Mouse (Mus musculus) kidney, adult 8-10 months (tissue): ENCODE measurements around the gene Gm45837.

Source experiments
- DNase-seq, 2 experiments: peaks; one replicate each; pipeline ENCODE4 v3.0.0; 2022

The Gm45837 gene

GRCm38 (mm10) chr7:101410267-101410936 is at the start of gene Gm45837:
Gene Gm45837 (plus strand): TSS chr7:101410886.
- DNase-seq = no peak

GRCm38 (mm10) chr7:101361021-101361420 is 49.7 kb upstream of the Gm45837 start:
- DNase-seq = no peak

DNA sequence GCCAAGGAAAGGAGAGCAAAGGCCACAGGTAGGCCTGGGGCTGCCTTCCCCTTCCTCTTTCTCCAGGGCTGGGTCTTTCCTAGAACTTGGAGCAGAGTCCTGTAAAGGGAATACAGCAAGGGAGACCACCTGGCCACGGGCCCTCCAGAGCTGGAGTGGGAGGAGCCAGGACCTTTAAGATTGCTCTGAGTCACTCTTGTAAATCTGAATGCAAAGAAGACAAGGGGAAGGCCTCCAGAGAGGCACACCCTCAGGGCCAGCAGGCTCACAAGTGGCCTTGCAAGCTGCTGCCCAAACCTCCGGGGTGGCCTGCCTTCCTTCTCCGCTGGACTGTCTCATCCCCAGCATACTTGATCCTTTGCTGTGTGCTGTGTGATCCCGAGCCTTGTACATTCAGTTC is 48.9 kb upstream of the Gm45837 start:
- no peak for DNase-seq

GRCm38 (mm10) chr7:101362791-101363191 is 47.9 kb upstream of the Gm45837 start:
- no peak for DNase-seq

DNA sequence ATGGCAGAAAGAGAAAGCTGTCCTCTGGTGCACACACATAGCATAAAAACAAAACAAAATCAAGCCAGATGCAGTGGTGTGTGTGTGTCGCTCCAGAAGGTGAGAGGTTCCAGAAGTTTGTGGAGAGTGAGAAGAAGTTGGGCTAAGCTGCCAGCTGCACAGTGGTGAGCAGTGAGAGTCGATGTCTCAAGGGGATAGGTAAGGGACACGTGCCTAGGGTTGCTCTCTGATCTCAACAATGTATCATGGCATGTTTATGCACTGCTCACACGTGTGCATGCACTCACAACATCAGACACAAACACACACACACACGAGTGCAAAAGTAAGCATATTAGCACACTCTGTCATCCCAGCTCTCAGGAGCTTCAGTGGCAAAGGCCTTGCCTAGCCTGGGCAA is 46.8 kb upstream of the Gm45837 start:
- no peak for DNase-seq

DNA sequence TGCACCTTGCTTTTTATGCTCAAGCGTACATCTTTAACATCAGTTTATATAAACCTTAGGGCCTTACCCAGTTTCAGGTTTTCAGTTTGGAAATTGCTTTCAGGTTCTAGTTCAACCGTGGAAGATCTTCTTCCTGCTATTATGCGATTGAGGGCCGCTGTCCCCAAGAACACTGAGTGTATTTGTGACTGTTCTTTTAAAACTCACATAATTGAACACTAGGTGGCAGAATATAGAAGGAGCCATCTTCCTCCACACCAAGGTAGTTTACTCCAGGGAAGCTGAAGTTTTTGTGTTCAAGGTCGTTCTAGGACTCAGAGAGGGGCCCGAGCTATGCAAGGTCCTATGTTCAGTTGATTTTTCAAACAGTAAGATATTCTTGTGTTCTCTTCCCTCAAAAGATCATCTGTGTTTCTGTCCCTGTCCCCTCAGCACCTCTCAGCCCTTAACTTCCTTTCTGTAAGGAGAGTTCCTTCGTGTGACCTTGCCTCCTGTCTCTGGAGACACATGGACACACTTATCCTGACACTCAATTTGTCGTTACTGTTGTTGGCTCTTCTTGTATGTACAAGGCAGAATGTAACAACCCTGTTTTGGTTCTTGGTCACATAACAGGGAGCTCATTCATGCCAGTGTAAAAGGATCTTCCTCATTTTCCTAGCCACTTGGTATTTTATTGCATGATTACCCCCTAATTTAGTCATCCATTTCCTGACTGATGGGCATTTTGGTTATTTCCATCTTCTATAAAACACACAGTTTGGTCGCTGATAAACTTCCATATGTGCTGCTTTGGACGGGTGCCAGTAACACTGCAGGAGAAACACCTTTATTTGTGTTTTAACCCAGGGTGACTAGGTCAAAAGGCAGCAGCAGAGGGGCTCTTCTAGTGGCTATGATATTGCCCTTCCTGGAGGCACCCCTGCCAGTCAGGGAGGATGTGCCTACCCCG is 42.5 kb upstream of the Gm45837 start:
- no peak for DNase-seq

GRCm38 (mm10) chr7:101369666-101370065 is 41.0 kb upstream of the Gm45837 start:
- DNase-seq = no peak

DNA sequence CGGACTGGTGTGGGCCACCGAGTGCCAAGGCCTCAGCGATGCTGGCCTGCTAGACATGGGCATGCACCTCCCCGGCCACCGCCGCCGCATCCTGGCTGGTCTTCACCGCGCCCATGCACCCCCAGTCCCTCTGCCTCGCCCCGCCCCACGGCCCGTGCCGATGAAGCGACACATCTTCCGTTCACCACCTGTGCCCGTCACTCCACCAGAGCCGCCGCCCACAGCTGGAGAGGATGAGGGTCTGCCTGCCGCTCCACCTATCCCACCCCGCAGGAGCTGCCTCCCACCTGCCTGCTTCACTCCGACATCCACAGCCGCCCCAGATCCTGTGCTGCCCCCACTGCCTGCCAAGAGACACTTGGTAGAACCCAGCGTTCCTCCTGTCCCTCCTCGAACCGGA is 37.6 kb upstream of the Gm45837 start:
- DNase-seq = no peak

DNA sequence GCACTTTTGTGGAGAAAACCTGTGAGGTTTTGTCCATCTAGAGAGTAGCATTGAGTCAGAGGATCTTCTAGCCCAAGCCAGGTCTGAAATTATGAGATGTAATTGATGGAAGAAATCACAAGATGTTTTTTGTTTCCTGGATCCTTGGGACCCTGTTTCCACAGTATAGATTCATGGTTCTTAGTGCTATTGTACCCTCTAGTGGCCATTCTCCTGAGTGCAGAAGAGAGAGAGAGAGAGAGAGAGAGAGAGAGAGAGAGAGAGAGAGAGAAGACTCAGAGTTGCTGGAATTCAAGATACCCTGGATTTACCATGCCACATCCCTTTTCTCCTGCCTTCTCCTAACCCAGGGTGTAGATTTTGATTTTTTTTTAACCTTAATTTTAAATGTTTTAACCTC is 36.5 kb upstream of the Gm45837 start:
- peak in 1 of 2 experiments; percentile 44 for DNase-seq

- no peak for DNase-seq
Observed at GRCm38 (mm10) chr7:101376701-101377340, 33.9 kb upstream of the Gm45837 start.

- DNase-seq = peak; percentile 79 to 82
Observed at GRCm38 (mm10) chr7:101377741-101378262, 32.9 kb upstream of the Gm45837 start.

DNA sequence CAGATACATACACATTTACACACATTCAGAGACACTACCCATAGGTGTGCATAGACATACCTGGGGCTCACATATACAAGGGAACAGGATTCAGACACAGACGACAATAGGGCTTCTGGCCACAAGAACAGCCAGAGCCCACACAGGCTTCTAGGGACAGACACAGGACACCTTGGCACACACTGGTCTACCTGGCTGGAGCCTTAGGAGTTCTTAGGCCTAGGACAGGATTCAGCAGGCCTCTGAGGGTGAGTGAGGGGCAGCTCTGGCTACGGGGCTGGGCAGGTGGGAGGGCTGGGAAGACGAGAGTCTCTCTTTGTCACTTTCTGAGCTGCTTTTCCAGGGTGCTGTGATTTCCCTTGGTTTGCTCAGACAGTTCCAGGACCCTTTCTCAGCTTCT is 32.4 kb upstream of the Gm45837 start:
- DNase-seq = peak in 1 of 2 experiments; percentile 25

DNA sequence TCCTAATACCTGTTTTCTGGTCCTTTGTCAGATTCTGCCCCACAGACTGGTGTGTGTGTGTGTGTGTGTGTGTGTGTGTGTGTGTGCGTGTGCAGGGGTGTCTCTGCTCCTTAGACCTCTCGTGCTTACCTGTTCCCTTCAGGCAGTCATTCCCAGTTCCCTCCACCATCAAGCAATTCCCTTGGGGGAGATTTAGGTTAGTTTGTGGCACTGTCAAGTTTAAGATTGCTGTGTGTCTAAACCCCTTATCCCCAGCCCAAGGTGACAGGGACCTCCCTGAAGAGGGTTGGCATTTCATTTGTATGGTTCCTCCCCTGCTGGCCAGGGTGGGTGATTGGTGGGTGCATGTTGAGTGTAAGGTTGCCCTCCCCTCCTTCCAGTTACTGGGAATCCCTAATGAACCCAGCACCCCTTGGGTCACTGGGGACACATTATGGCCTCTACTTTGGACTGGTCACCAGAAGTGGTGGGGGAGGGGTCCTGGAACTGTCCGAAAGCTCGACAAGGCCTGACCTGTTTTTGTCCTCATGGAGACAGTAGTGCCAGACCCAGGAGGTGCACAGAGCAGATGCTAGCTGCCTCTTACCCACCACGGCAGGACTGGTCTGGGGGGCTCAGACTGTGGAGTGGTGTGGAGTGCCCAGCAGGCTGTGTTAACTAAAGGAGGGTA is 31.8 kb upstream of the Gm45837 start:
- DNase-seq = peak; percentile 37 to 43

DNA sequence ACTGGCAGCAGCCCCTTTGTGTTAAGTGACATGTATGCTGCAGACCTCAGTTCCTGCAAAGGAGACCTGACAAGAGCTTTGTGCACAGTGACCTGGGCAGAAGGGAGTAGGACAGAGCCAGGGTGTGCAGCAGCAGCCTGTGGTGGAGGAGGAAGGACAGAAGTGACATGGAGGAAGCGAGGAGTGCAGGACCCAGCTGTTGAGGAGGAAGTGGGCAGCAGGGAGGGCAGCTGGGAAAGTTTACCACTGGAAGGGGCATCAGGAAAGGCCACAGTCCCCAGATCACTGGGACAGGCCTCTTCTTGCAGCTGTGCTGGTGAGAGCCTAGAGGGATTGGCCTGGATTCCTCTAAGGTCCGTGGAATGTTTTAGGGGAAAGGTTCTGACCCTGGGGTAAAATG is 31.0 kb upstream of the Gm45837 start:
- no peak for DNase-seq

DNA sequence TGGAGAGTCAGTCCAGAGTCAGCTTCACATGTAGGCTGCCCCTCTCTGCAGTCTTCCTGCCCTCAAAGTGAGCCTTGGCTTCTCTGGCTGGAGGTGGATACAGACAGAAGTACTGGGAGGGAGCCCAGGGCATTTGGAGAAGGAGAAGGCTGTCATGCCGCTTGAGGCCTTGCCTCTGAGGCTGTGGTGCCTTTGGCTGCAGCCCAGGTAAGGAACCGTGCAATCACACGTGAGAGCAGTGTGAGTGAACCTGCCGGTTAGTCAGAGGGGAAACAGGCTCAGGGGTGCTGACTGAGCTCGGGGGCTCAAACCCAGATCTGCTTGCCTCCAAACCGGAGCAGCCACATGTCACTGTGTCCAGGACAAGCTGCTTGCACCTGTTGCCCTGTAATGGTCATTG is 29.2 kb upstream of the Gm45837 start:
- DNase-seq = peak; percentile 75 to 79

DNA sequence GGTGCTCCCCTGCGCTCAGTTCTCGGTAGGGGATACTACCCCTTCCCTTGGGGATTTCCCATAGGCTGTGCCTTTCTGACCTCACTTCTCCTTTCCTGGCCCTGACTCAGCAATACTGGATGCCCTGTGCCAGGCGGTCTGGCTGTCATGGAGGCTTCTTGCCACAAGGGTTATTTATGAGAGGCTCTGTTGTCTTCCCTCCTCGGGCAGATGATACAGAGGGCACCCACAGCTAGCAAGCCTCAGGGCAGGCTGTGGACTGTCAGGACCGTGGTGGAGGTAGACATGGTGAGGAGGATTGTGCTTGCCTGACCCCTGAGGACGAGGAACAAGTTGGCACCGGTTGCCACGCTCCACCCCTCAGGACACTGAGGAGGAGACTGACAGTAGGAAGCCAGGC is 28.3 kb upstream of the Gm45837 start:
- DNase-seq = peak; percentile 44

DNA sequence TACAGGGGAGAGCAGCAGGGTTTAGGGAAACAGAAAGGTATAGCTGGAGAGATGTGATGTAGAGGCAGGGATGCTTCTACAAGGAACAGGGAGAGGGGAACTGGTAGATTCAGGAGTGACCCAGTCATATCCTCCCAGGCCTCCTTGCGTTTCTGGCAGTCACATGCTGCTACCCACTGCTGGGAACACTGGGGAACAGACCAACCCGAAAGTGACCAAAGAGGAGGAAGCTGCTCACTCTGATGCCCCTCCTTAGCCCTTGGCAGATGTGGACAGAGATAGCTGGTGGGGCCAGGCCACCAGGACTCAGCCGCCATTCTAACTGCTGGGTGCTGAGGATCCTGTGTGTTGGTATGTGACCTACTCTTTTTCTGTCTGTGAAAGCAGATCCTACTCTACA is 26.9 kb upstream of the Gm45837 start:
- DNase-seq = no peak

DNA sequence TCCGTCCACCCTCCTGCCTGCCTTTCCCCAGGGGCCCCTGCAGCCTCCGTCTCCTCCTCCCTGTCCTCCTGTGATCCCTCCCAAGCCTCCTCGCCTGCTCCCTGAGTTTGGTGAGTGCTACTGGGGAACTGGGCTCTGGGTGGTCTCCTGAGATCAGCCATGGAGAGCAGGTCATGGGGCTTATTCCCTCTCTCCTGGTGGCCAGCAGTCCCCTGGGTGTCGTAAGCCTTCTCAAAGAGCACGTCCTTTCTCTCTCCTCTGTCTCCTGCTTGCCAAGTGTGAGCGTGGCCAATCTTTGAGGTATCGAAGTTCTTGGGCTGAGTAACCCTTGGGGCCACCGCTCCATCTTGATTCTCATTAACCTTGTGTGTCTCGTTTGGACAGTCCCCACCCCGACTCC is 25.8 kb upstream of the Gm45837 start:
- no peak for DNase-seq

DNA sequence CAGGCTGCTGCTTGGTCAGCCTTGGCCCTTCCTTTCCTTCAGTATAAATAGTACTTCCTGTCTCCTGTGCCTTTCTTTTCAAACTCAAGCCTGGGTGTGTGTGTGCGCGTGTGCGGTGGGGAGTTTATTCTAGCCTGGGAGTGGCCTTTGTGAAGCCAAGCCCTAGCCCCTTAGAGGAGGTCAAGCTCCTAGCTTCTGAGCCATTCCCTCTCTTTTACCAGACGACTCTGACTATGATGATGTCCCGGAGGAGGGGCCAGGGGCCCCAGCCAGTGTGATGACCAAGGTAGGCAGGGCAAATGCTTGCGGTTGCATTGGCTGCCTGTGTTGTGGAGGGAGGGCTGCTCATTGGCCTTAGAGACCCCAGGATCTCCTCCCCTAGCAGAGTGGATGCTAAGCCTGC is 25.4 kb upstream of the Gm45837 start:
- DNase-seq = no peak

- no peak for DNase-seq
Observed at GRCm38 (mm10) chr7:101385866-101386452, 24.7 kb upstream of the Gm45837 start.

- DNase-seq = no peak
Observed at GRCm38 (mm10) chr7:101389256-101389655, 21.4 kb upstream of the Gm45837 start.

DNA sequence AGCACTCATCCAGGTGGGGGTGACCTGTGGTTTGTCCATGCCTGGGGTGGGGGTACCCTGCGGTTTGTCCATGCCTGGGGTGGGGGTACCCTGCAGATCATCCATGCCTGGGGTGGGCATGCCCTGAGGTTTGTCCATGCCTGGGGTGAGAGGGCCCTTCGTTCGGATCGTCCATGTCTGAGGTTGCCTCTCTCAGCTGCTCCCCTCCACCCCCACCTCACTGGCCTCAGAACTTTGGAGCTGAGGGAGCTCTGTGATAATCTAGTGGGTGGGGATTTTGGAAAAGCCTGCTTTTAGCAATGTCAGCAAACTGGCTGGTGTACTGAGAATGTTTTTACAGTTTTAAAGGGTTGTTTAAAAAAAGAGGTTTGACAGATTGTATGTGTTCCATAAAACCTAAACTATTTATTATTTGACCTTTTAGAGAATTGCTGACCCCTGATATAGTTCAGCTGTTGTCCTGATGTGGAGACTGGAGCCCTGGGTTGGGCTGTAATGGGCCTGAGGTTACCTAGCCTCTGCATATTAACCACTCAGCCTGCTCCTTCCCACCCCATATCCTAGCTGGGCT is 18.7 kb upstream of the Gm45837 start:
- DNase-seq = no peak
